Mouse (Mus musculus): ENCODE results near the gene Gtf2f2. TPM values are rescaled to one million over a fixed set of nuclear protein-coding genes. Genes with fewer than 3 reads are reported as not detected.

Gene Gtf2f2
- polyA plus RNA-seq (2015; fragmentation: Nextera tagmentation; extraction: Ambion mirVana): 26.3 and 29.5 TPM in 2 replicates

DNA sequence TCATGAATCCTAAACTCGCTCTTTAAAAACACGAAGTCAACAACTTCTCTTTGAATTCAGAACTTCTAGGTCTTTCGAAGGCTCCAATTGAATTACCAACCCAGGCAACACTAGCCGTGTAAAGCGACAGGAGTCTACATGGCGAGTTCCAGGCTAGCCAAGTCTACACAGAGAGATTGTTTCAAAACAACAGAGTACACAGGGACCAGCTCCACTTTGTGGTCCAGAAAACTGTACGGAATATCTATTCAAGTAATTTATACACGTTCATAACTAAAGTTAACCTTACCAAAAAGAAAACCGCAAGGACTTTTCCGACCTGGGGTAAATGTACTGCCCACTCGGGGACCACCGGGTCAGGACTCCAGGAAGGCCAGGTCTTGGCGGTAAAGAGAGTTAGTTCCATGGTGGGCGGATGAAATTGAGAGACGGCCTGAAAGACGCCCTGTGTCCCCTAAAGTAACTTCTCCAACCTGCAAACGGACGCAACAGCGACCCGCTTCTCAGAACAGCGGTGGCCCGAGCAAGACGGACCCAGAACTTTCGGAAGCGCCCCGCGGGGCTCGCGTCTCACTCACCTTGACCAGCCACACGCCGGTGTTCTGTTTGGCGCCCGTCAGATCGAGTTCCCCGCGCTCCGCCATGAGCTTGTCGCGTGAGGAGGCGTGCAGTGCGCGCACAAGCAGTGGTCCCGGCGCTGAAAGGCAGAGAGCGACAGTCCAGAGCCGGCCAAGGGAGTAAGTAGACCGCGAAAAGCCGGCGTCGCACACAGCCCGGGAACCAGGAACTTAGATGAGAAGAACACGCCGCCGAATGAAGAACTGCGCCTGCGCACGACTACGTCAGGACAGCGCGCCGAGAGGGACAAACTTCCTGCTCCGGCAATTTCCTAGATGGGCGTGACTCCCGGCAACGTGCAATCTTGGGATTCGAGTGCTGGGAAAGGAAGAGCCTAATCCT lies at the start of gene Gtf2f2:
TSS of gene Gtf2f2 (minus strand) at position 764 of the 960 bp plus-strand sequence.
- Histone ChIP-seq H3K27me3 (ENCODE audit: control insufficient read depth, insufficient read depth, low read depth, low read length) (no peaks in the 10 kb centered on the region), H3K36me3 (ENCODE audit: control insufficient read depth, insufficient read depth, low read length) (no peaks in the 10 kb centered on the region), H3K4me2 (ENCODE audit: low read depth, low read length) (peak within 1 kb of the TSS; percentile 73), H3K27ac (ENCODE audit: low read length) (peak within 1 kb of the TSS; percentile 81), H3K4me1 (replicated peaks; ENCODE audit: control insufficient read depth, insufficient read depth, low read length) (peaks cover 13% of the 10 kb centered on the region), H3K9me3 (ENCODE audit: control insufficient read depth, low read length) (no peaks in the 10 kb centered on the region), H3K9ac (ENCODE audit: low read length) (peak within 1 kb of the TSS; percentile 90), H3K4me3 (ENCODE audit: low read length) (peak within 1 kb of the TSS; percentile 98)
- WGBS: under 1% methylated on average over 67 of the region's 67 CpGs
- ATAC-seq (ENCODE audit: low read depth): peak; percentile 96

DNA sequence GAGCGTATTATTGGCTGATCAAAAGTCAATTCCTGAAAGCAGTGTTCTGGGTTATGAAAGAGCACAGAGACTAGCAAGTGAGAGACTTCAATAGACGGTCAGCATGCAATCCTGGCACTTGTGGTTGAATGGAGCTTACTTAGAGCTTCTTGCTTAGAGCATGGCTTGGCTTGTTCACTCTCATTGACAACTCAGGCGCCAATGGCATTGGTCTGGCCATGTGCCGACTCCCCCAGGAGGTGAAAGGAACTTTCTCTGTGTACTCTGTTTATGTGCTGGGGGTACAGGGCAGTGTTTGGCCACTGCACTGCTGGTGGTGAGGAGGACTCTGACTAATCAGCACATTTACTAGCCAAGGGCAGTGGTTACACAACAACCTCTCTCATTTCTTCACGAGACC lies 48.8 kb upstream of the Gtf2f2 start:
- Histone ChIP-seq H3K27me3 (ENCODE audit: control insufficient read depth, insufficient read depth, low read depth, low read length) (no peaks in the 10 kb centered on the region), H3K4me2 (ENCODE audit: low read depth, low read length) (no peak overlapping the region), H3K36me3 (ENCODE audit: control insufficient read depth, insufficient read depth, low read length) (no peaks in the 10 kb centered on the region), H3K4me3 (ENCODE audit: low read length) (no peak overlapping the region), H3K27ac (ENCODE audit: low read length) (no peak overlapping the region), H3K4me1 (replicated peaks; ENCODE audit: control insufficient read depth, insufficient read depth, low read length) (no peaks in the 10 kb centered on the region), H3K9ac (ENCODE audit: low read length) (no peak overlapping the region), H3K9me3 (ENCODE audit: control insufficient read depth, low read length) (no peaks in the 10 kb centered on the region)
- ATAC-seq (ENCODE audit: low read depth): no peak
- WGBS: 52% methylated on average over 5 of the region's 5 CpGs

DNA sequence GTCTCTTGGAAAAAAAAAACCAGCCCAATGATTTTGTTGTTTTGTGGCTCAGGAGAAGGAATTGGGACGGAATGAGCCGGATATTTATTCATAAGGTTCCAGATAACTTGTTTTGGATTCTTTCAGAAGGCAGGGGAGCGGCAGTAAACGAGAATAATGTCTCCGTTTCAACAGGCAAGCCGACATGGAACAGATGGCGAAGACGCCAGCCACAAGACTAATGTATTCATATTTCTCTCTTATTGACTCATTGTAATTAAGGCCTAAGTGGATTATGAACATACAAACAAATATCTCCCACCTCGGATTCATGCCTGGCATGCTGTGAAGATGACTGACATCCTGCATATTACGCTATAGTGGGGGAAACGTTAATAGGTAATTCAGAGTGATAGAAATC lies 43.1 kb upstream of the Gtf2f2 start:
- H3K9me3 ChIP-seq (ENCODE audit: control insufficient read depth, low read length): no peaks in the 10 kb centered on the region
- no peaks in the 10 kb centered on the region for H3K36me3 ChIP-seq (ENCODE audit: control insufficient read depth, insufficient read depth, low read length)
- no peak overlapping the region for H3K4me3 ChIP-seq (ENCODE audit: low read length)
- no peaks in the 10 kb centered on the region for H3K4me1 ChIP-seq (replicated peaks; ENCODE audit: control insufficient read depth, insufficient read depth, low read length)
- H3K4me2 ChIP-seq (ENCODE audit: low read depth, low read length): no peak overlapping the region
- no peak for ATAC-seq (ENCODE audit: low read depth)
- WGBS: 74% methylated on average over 11 of the region's 11 CpGs
- H3K27ac ChIP-seq (ENCODE audit: low read length): no peak overlapping the region
- H3K9ac ChIP-seq (ENCODE audit: low read length): no peak overlapping the region
- H3K27me3 ChIP-seq (ENCODE audit: control insufficient read depth, insufficient read depth, low read depth, low read length): no peaks in the 10 kb centered on the region

DNA sequence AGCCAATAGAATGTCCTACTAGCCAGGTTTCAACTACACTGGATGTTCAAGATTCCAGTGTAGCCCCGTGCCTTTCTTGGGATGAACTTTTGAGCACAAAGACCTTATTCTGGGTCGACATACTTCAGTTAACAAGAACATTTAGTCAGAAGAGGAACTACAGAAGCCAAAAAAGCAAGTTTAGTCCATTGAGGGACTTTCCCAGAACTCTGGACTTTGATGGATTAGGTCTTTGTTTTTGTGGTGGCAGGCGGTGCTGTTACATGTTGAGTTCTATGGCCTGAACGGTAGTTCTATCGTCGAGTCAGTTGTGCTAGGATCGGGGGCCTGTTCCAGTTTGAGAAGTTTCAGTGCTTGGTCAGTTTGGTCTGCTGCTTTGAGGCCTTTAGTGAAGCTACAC lies 41.3 kb upstream of the Gtf2f2 start:
- Histone ChIP-seq H3K27me3 (ENCODE audit: control insufficient read depth, insufficient read depth, low read depth, low read length) (no peaks in the 10 kb centered on the region), H3K4me2 (ENCODE audit: low read depth, low read length) (no peak overlapping the region), H3K4me3 (ENCODE audit: low read length) (no peak overlapping the region), H3K36me3 (ENCODE audit: control insufficient read depth, insufficient read depth, low read length) (no peaks in the 10 kb centered on the region), H3K4me1 (replicated peaks; ENCODE audit: control insufficient read depth, insufficient read depth, low read length) (no peaks in the 10 kb centered on the region), H3K9me3 (ENCODE audit: control insufficient read depth, low read length) (no peaks in the 10 kb centered on the region), H3K27ac (ENCODE audit: low read length) (no peak overlapping the region), H3K9ac (ENCODE audit: low read length) (no peak overlapping the region)
- 69% methylated on average over 7 of the region's 7 CpGs for WGBS
- no peak for ATAC-seq (ENCODE audit: low read depth)

DNA sequence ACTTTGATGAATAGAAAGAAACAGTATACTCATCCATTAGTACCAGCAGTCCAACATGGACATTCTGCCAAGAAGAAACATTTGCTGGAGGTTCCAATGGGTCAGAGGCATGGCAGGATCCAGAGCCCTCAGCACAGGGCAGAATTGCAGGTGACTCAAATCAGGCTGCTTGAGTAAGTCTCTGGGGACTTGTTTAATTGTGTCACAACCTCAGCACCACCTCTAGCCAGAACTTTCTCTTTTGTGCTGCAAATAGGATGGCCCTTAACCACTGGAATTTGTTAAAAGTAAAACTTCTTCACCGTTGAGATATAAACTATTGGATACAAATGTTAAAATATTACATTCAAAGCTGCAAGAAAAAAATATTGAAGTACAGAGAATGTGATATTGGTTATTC lies 35.1 kb upstream of the Gtf2f2 start:
- Histone ChIP-seq H3K4me2 (ENCODE audit: low read depth, low read length) (no peak overlapping the region), H3K27me3 (ENCODE audit: control insufficient read depth, insufficient read depth, low read depth, low read length) (no peaks in the 10 kb centered on the region), H3K9me3 (ENCODE audit: control insufficient read depth, low read length) (no peaks in the 10 kb centered on the region), H3K4me1 (replicated peaks; ENCODE audit: control insufficient read depth, insufficient read depth, low read length) (no peaks in the 10 kb centered on the region), H3K27ac (ENCODE audit: low read length) (no peak overlapping the region), H3K36me3 (ENCODE audit: control insufficient read depth, insufficient read depth, low read length) (no peaks in the 10 kb centered on the region), H3K4me3 (ENCODE audit: low read length) (no peak overlapping the region), H3K9ac (ENCODE audit: low read length) (no peak overlapping the region)
- 55% methylated on average over 1 of the region's 1 CpGs for WGBS
- ATAC-seq (ENCODE audit: low read depth): no peak

DNA sequence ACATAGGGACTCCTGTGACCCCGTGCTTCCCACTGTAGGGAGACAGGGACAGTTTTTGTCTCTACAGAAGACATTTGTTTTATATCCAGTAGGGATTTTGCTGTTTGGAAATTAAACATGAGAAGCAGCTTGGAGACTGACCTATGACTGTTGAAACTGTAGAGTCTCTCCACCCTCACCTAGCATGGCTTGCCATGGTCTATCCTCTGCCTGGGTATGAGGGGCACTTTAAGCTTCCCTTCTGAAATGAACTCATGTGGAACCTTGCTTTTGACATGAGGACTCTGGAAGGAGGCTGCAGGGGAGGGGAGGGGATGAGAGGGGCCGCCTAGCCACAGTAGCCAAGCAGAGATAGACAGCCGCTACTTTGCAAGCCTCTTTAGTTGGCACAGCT lies 33.5 kb upstream of the Gtf2f2 start:
- Histone ChIP-seq H3K27ac (ENCODE audit: low read length) (no peak overlapping the region), H3K4me2 (ENCODE audit: low read depth, low read length) (no peak overlapping the region), H3K27me3 (ENCODE audit: control insufficient read depth, insufficient read depth, low read depth, low read length) (no peaks in the 10 kb centered on the region), H3K4me1 (replicated peaks; ENCODE audit: control insufficient read depth, insufficient read depth, low read length) (no peaks in the 10 kb centered on the region), H3K9me3 (ENCODE audit: control insufficient read depth, low read length) (no peaks in the 10 kb centered on the region), H3K4me3 (ENCODE audit: low read length) (no peak overlapping the region), H3K9ac (ENCODE audit: low read length) (no peak overlapping the region), H3K36me3 (ENCODE audit: control insufficient read depth, insufficient read depth, low read length) (no peaks in the 10 kb centered on the region)
- no peak for ATAC-seq (ENCODE audit: low read depth)
- 63% methylated on average over 3 of the region's 3 CpGs for WGBS

DNA sequence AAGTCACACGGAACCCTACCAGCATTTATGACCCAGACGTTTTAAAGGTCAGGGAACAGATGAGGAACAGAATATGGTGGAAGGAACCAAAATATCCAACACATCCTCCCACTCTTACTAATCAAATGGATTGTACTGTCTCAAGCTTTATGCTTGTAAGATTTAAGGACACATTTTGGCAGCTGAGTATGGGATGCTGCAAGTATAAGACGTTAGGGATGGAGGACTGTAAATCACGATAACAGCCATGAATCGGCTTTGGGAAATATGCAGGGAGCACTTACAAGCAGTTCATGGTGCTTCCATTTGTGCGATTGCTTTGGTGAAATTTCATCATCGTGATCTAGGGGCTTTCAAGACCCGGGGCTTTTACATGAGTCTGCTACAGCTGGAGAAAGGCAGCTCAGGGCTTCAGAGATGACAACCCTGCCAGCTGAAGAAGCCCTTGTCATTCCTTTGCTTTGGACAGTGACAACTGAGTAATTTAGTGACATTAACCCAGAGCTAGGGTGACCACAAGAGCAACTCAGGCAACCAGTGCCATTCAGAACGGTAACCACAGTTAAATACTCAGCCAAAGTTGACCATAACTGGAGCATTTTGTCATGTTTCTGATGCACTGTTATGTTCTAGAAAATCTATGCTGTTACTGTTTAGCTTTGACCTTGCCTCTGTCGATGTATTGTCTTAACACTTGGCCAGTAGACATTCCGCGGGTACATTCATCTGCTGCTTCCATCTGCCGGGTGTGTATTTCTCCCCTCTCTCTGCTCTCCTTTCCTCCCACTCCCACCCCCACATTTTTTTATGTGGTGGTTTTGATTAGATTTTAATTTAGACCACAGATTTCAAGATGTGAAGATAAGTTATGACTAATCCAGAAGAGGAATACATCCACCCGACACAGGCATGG lies 32.8 kb upstream of the Gtf2f2 start:
- Histone ChIP-seq H3K4me2 (ENCODE audit: low read depth, low read length) (no peak overlapping the region), H3K27me3 (ENCODE audit: control insufficient read depth, insufficient read depth, low read depth, low read length) (no peaks in the 10 kb centered on the region), H3K9me3 (ENCODE audit: control insufficient read depth, low read length) (no peaks in the 10 kb centered on the region), H3K4me1 (replicated peaks; ENCODE audit: control insufficient read depth, insufficient read depth, low read length) (no peaks in the 10 kb centered on the region), H3K27ac (ENCODE audit: low read length) (no peak overlapping the region), H3K4me3 (ENCODE audit: low read length) (no peak overlapping the region), H3K36me3 (ENCODE audit: control insufficient read depth, insufficient read depth, low read length) (no peaks in the 10 kb centered on the region), H3K9ac (ENCODE audit: low read length) (no peak overlapping the region)
- 75% methylated on average over 14 of the region's 14 CpGs for WGBS
- no peak for ATAC-seq (ENCODE audit: low read depth)

DNA sequence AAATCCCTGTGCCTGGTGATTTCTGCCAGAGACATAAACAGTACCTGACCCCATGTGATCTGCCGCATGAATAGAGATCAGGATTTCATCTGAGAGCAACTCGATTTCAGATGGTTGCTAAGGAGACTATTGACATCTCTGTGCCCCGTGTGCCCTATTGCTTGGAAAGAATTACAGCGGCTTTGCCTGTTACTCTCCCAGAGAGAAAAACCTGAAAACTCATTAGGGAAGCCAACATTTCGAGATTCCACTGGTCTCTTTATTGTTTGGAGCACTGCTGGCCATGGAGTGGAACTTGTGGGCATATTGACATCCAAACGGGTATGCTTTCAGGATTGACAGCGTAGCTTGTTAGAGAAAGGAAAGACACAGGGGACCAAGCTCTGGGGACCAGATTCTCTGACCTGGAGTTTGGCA lies 22.6 kb upstream of the Gtf2f2 start:
- ATAC-seq (ENCODE audit: low read depth): no peak
- WGBS: 28% methylated on average over 7 of the region's 7 CpGs
- Histone ChIP-seq H3K36me3 (ENCODE audit: control insufficient read depth, insufficient read depth, low read length) (no peaks in the 10 kb centered on the region), H3K4me1 (replicated peaks; ENCODE audit: control insufficient read depth, insufficient read depth, low read length) (0 out of 2 replicates have a peak, but pooled peaks cover 2% of the 10 kb centered on the region), H3K27me3 (ENCODE audit: control insufficient read depth, insufficient read depth, low read depth, low read length) (no peaks in the 10 kb centered on the region), H3K4me3 (ENCODE audit: low read length) (no peak overlapping the region), H3K4me2 (ENCODE audit: low read depth, low read length) (no peak overlapping the region), H3K9me3 (ENCODE audit: control insufficient read depth, low read length) (no peaks in the 10 kb centered on the region), H3K9ac (ENCODE audit: low read length) (no peak overlapping the region), H3K27ac (ENCODE audit: low read length) (no peak overlapping the region)

DNA sequence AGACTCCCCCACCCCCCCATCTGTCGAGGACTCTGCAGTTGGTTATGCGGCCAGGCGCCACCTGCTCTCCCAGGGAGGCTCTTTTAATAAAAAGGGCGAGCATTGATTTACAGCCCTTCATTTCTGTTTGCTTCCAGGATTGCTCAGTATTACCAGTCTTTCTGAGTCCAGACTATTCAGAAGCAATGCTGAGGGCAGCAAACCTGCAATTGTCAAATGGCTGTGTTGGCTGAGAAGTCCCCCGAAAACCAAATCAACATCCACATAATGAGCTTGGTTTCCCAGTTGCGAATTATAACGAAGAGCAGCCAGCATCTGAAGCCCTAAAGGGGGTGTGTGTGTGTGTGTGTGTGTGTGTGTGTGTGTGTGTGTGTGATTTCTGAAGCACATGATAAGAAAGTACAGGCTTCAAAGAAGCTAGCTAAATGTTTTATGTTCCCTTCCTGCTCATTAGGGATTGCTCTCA lies 22.0 kb upstream of the Gtf2f2 start:
- Histone ChIP-seq H3K9ac (ENCODE audit: low read length) (no peak overlapping the region), H3K4me2 (ENCODE audit: low read depth, low read length) (no peak overlapping the region), H3K27ac (ENCODE audit: low read length) (no peak overlapping the region), H3K27me3 (ENCODE audit: control insufficient read depth, insufficient read depth, low read depth, low read length) (no peaks in the 10 kb centered on the region), H3K9me3 (ENCODE audit: control insufficient read depth, low read length) (no peaks in the 10 kb centered on the region), H3K4me1 (replicated peaks; ENCODE audit: control insufficient read depth, insufficient read depth, low read length) (0 out of 2 replicates have a peak, but pooled peaks cover 2% of the 10 kb centered on the region), H3K36me3 (ENCODE audit: control insufficient read depth, insufficient read depth, low read length) (no peaks in the 10 kb centered on the region), H3K4me3 (ENCODE audit: low read length) (no peak overlapping the region)
- ATAC-seq (ENCODE audit: low read depth): no peak
- WGBS: 54% methylated on average over 7 of the region's 7 CpGs
